Mouse (Mus musculus) stomach, embryonic 15.5 days (tissue): ENCODE measurements at regions not wholly inside any gene's neighbourhood (a gene's known extent, or its start where the extent isn't known, plus 50 kb on each side); places are given as distances from the start of the nearest gene placed in this dataset.
"Not testable (repeated sequence)": the region's sequence is repeated elsewhere in the genome, so short reads cannot be mapped to it uniquely, and the experiment has no call there.

Experiments used
- ATAC-seq: fragments of 200-750 bp; cut with Nextera tagmentation; 2 replicates; pipeline ENCODE4 v1.8.0; 2017; ENCODE audit warnings: low read depth, moderate number of reproducible peaks, moderate TSS enrichment; ENCODE audit not compliant: insufficient read depth, low FRiP score
- H3K27ac ChIP-seq: fragments of 300-500 bp; sonication (generic); 2 replicates; pipeline ENCODE4 v1.5.1; 2015; ENCODE audit warnings: mild to moderate bottlenecking, inconsistent platforms
- H3K27me3 ChIP-seq: fragments of 300-500 bp; sonication (generic); replicated peaks from 2 replicates; pipeline ENCODE4 v1.6.1; 2015; ENCODE audit warnings: inconsistent platforms
- H3K36me3 ChIP-seq: fragments of 300-500 bp; sonication (generic); 2 replicates; pipeline ENCODE4 v1.6.1; 2015; ENCODE audit warnings: inconsistent platforms
- H3K4me1 ChIP-seq: fragments of 300-500 bp; sonication (generic); 2 replicates; pipeline ENCODE4 v1.6.1; 2015; ENCODE audit warnings: inconsistent platforms
- H3K4me2 ChIP-seq: fragments of 300-500 bp; sonication (generic); 2 replicates; pipeline ENCODE4 v1.6.1; 2015; ENCODE audit warnings: mild to moderate bottlenecking, inconsistent platforms
- H3K4me3 ChIP-seq: fragments of 300-500 bp; sonication (generic); replicated peaks from 2 replicates; pipeline ENCODE4 v1.5.1; 2015; ENCODE audit warnings: inconsistent platforms
- H3K9ac ChIP-seq: fragments of 300-500 bp; sonication (generic); 2 replicates; pipeline ENCODE4 v1.6.1; 2015; ENCODE audit warnings: inconsistent platforms
- H3K9me3 ChIP-seq: fragments of 300-500 bp; sonication (generic); 2 replicates; pipeline ENCODE4 v1.6.1; 2016; ENCODE audit warnings: inconsistent platforms
- WGBS: fragments of 180-500 bp; shearing (Covaris S2); methylation state at CpG from one replicate; pipeline ENCODE4 v1.1.7; 2015; 5-methylcytosine and 5-hydroxymethylcytosine counted together

DNA sequence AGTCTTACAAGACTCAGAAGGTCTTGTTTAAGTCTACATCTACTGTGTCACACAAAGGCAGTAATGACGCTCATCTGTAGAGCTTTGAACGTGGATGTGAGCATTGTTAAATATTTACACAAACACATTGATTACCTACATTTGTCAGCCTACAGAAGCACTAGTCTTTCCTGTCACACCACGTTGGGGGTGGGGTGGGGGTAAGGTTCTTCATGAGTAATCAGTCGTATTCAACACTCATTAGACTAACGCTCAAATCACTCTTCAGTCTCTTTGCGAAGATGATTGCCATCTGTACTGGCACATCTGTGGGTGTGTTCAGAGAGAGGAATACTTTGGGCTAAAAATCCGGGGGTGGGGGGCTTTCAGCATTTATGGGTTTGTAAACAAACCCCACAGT lies 240.7 kb downstream of the Lpin1 start:
- Histone ChIP-seq H3K36me3 (no peaks in the 10 kb centered on the region), H3K4me3 (no peak overlapping the region), H3K9ac (no peak overlapping the region), H3K27me3 (no peaks in the 10 kb centered on the region), H3K4me2 (no peak overlapping the region), H3K27ac (no peak overlapping the region), H3K4me1 (no peaks in the 10 kb centered on the region), H3K9me3 (no peaks in the 10 kb centered on the region)
- WGBS: 57% methylated on average over 7 of the region's 7 CpGs
- ATAC-seq: no peak

DNA sequence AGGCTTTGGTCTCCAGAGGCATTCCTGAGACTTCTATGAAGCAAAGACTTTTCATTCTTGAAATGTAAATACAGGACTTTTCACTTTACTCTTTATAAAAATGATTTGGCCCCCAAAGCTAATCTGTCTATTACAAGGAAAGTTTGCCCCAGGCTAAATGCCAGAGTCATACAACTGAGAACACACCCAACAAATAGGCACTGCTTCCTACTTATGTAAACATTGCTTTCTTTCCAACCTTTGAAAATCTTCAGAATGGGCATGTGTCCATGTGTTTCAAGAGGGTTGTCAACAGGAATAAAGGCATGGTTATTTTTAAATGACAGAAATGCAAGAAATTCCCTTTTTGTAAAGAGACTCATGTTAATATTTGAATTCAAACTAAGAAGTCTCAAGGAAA lies 248.4 kb downstream of the Lpin1 start:
- ATAC-seq: no peak
- no peak overlapping the region for H3K4me2 ChIP-seq
- H3K4me1 ChIP-seq: no peaks in the 10 kb centered on the region
- no peaks in the 10 kb centered on the region for H3K9me3 ChIP-seq
- no peaks in the 10 kb centered on the region for H3K27me3 ChIP-seq
- no peaks in the 10 kb centered on the region for H3K36me3 ChIP-seq
- H3K4me3 ChIP-seq: no peak overlapping the region
- no peak overlapping the region for H3K9ac ChIP-seq
- no peak overlapping the region for H3K27ac ChIP-seq

DNA sequence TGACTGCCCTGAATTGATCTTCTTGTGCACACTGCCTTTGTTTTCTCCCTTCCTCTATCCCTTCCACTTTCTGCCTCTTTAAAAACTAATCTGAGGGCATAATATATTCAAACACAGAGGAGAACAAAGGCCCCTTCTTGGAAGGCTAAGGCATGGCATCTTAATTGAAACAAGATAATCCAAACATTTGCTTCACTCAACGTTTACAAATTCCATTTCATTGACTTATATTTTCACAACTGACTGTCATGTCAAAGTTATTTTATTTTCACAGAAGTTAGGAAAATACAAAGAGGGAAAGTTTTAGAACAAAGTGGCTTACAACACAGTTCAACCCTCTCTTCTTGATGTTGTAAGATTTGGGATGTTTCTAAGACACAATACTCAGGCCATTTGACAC lies 251.9 kb downstream of the Lpin1 start:
- Histone ChIP-seq H3K36me3 (no peaks in the 10 kb centered on the region), H3K27me3 (no peaks in the 10 kb centered on the region), H3K4me2 (no peak overlapping the region), H3K9ac (no peak overlapping the region), H3K4me1 (no peaks in the 10 kb centered on the region), H3K9me3 (no peaks in the 10 kb centered on the region), H3K27ac (no peak overlapping the region), H3K4me3 (no peak overlapping the region)
- no peak for ATAC-seq
- 15% methylated on average over 1 of the region's 1 CpGs for WGBS

DNA sequence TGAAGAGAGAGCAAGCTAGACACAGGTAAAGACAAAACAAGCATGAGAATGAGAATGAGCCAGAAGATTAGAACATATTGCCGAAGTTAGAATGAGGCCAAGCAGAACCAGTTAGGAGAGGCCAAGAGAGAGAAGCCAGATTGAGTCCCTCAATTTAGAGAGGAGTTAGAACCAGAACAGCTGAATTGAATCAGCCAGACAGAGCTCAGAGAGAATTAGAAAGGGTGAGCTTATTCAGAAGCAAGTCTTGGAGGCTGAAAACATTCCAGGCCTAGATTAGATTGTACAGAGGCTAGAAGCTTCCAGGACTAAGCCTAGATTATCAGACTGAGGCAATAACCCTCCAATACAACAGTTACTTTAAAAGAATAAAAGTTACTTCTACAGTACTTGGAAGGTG lies 256.1 kb downstream of the Lpin1 start:
- no peak overlapping the region for H3K27ac ChIP-seq
- no peak overlapping the region for H3K9ac ChIP-seq
- H3K9me3 ChIP-seq: no peaks in the 10 kb centered on the region
- no peak overlapping the region for H3K4me2 ChIP-seq
- no peaks in the 10 kb centered on the region for H3K36me3 ChIP-seq
- no peak for ATAC-seq
- no peaks in the 10 kb centered on the region for H3K4me1 ChIP-seq
- WGBS: 70% methylated on average over 1 of the region's 1 CpGs
- H3K27me3 ChIP-seq: no peaks in the 10 kb centered on the region
- no peak overlapping the region for H3K4me3 ChIP-seq

DNA sequence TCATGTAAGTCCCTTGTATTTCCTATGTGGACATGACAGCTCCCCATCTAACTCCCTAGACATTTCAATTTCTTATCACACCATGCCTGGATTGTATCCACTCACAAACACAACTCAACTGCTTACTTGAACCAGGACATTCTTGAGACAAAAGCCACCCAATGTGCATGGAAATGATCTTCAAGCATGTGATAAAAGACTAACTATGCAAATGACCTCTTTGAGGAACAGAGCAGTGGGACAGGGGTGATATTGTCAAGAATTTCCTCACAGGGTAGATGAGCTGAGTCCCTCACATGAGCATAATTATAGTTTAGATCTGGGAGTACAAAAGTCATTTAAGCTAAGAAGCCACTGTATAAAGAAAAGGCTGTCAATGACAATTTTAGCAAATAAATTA lies 259.0 kb downstream of the Lpin1 start:
- H3K4me1 ChIP-seq: no peaks in the 10 kb centered on the region
- no peaks in the 10 kb centered on the region for H3K36me3 ChIP-seq
- no peaks in the 10 kb centered on the region for H3K9me3 ChIP-seq
- no peak overlapping the region for H3K4me2 ChIP-seq
- H3K27me3 ChIP-seq: no peaks in the 10 kb centered on the region
- H3K27ac ChIP-seq: no peak overlapping the region
- H3K4me3 ChIP-seq: no peak overlapping the region
- no peak for ATAC-seq
- no peak overlapping the region for H3K9ac ChIP-seq

DNA sequence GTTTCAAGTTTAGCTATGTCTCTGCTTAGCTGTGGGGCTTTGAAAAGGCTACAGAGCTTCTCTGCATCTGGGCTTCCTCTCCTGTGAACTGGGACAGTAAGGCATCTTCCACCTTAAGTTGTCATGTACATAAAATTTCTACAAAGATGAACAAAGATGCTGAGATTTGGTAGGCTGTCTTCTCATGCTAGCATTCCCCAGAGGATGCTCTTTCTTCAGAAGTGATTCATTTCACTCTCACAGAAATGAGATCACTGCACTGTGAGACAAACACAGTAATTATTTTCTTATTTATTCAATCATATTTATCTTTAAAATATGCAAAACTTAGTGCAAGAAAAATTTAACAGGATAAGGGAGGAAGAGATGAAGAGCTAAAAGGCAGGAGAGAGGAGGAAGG lies 261.5 kb downstream of the Lpin1 start:
- H3K4me1 ChIP-seq: no peaks in the 10 kb centered on the region
- H3K9ac ChIP-seq: no peak overlapping the region
- no peak for ATAC-seq
- no peaks in the 10 kb centered on the region for H3K27me3 ChIP-seq
- H3K4me2 ChIP-seq: no peak overlapping the region
- H3K27ac ChIP-seq: no peak overlapping the region
- H3K4me3 ChIP-seq: no peak overlapping the region
- H3K36me3 ChIP-seq: no peaks in the 10 kb centered on the region
- H3K9me3 ChIP-seq: no peaks in the 10 kb centered on the region

DNA sequence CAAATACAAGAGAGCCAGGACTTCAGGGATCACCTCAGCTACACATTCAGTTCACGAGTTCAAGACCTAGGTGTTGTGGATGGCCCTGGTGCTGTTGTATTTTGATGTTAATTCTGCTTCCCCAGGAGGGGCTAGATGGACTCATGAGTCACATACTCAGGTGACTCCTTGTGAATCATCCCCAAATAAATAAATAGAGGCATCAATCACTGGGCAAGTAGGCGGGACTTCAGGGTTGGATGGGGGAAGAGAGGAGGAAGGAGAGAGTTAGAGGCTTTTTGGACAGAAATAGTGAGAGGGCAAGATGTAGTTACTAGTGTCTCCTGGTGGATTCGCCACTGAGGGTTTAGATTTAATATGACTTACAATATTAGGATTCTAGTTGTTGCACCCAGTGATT lies 266.7 kb downstream of the Lpin1 start:
- H3K4me1 ChIP-seq: no peaks in the 10 kb centered on the region
- H3K9ac ChIP-seq: no peak overlapping the region
- 78% methylated on average over 3 of the region's 3 CpGs for WGBS
- no peak overlapping the region for H3K4me2 ChIP-seq
- ATAC-seq: no peak
- no peaks in the 10 kb centered on the region for H3K36me3 ChIP-seq
- H3K4me3 ChIP-seq: no peak overlapping the region
- no peaks in the 10 kb centered on the region for H3K27me3 ChIP-seq
- H3K27ac ChIP-seq: no peak overlapping the region
- H3K9me3 ChIP-seq: no peaks in the 10 kb centered on the region

DNA sequence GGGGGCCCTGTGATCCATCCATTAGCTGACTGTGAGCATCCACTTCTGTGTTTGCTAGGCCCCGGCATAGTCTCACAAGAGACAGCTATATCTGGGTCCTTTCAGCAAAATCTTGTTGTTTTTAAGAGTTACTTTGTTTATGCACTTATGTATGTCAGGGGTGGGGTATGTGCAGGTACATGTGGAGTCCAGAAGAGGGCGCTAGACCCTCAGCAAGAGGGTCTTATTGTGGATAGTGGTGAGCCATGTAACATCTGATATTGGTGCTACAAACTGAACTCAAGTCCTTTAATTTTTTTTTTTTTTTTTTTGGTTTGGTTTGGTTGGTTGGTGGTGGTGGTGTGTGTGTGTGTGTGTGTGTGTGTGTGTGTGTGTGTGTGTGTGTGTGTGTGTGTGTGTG lies 268.7 kb downstream of the Lpin1 start:
- not testable (repeated sequence) for H3K27ac ChIP-seq, H3K9ac ChIP-seq, ATAC-seq, H3K36me3 ChIP-seq, H3K27me3 ChIP-seq, H3K4me1 ChIP-seq, H3K4me2 ChIP-seq, H3K4me3 ChIP-seq, H3K9me3 ChIP-seq
- 48% methylated on average over 2 of the region's 2 CpGs for WGBS

DNA sequence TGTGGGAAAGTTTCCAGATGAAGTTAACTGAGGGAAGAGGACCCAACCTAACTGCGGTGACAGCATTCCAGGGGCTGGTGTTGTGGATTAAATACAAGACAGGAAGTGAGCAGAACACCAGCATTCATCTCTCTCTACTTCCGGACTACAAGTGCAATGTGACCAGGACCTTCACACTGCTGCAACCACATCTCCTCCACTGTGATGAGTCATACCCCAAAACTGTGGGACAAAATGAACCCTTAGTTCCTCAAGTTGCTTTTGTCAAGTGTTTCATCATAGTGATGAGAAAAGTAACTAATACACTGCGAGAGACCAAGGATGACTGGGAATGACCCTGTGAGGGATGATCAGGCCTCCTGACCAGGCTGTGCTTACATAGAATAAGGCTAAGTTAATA lies 279.3 kb downstream of the Lpin1 start:
- WGBS: 81% methylated on average over 3 of the region's 3 CpGs

DNA sequence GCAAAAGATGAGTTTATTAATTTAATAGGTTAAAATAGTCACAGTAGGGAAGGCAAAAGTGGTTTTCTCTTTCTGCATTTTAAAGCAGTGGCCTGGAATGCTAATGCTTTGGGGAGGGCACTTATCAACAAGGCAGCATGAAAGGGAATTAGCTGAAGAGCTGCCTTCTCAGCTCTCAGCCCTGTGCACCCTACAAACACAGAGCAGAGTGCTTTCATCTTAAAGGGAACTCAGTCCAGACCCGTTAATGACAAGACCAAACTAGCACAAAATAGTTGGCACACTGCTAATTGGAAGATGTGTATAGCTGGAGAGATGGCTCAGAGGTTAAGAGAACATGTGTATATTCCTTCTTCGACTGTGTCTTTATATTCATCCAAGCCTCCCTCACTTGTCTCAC lies 281.6 kb downstream of the Lpin1 start:
- H3K27ac ChIP-seq: no peak overlapping the region
- no peak for ATAC-seq
- 51% methylated on average over 2 of the region's 2 CpGs for WGBS
- H3K4me2 ChIP-seq: no peak overlapping the region
- H3K9me3 ChIP-seq: no peaks in the 10 kb centered on the region
- H3K36me3 ChIP-seq: no peaks in the 10 kb centered on the region
- no peaks in the 10 kb centered on the region for H3K27me3 ChIP-seq
- H3K4me1 ChIP-seq: no peaks in the 10 kb centered on the region
- H3K9ac ChIP-seq: no peak overlapping the region
- H3K4me3 ChIP-seq: no peak overlapping the region

More for the DNA sequence above, 279.3 kb downstream of the Lpin1 start:
- ATAC-seq: no peak
- Histone ChIP-seq H3K4me2 (no peak overlapping the region), H3K27me3 (no peaks in the 10 kb centered on the region), H3K4me1 (no peaks in the 10 kb centered on the region), H3K9ac (no peak overlapping the region), H3K36me3 (no peaks in the 10 kb centered on the region), H3K4me3 (no peak overlapping the region), H3K9me3 (no peaks in the 10 kb centered on the region), H3K27ac (no peak overlapping the region)

DNA sequence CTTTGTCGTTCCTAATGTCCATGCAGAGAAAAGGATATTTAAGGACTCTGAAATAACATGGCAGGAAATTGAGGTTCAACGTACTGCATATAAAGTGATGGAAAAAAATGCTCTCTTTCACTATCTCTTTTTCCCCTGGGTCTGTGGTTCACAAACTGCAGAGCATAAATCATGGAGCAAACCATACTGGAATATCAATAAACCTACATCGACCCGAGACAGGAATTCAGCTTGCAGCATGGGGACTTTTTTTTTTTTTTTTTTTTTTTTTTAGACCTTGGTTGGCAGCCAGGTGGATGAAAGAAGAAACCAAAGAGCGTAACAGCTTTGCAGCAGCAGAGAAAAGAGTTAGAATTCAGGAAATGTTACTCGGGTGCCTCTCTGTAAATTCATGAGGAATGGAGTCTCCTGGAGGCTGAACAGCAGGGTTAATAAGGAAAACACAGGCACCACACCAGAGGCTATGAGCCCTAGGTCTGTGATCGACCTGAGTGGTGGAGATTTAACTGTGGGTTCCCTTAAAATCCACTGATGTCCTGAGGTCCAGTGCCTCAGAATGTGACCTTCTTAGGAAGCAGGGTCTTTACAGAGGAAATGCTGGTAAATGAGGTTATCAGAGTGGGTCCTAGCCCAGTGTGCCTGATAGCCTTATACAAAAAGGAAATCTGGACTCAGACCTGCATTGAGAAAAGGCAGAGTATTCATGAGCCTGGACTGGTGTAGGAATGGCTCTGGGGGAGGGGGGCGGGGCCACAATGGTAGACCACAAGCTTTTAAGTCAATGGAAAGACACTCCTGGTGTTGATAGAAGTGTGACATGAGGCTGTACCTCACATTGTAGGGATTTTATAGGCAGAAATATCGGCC lies 290.0 kb downstream of the Lpin1 start:
- ATAC-seq: no peak
- WGBS: 59% methylated on average over 9 of the region's 9 CpGs
- Histone ChIP-seq H3K4me2 (no peak overlapping the region), H3K4me1 (no peaks in the 10 kb centered on the region), H3K36me3 (no peaks in the 10 kb centered on the region), H3K9me3 (no peaks in the 10 kb centered on the region), H3K27me3 (no peaks in the 10 kb centered on the region), H3K4me3 (no peak overlapping the region), H3K9ac (no peak overlapping the region), H3K27ac (no peak overlapping the region)

DNA sequence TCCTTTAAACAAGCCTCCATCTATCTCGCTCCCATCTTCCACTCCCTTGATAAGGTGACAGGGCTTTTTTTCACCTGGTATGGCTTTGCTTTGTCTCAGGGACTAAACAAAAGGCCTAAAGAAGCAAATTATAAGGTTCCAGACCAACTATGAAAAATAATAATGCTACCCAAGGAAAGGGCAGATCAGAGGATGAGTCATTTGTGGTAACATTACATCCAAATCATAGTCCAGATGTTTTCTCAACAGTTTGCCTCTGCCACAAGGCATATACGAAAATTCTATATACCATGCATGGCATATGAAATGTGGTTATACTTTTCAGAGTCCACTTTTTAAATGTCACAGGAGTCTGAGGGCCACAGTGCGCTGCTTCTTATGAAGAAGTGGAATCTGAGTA lies 302.7 kb downstream of the Lpin1 start:
- 78% methylated on average over 3 of the region's 3 CpGs for WGBS
- H3K9me3 ChIP-seq: no peaks in the 10 kb centered on the region
- no peak overlapping the region for H3K4me2 ChIP-seq
- H3K4me1 ChIP-seq: no peaks in the 10 kb centered on the region
- no peaks in the 10 kb centered on the region for H3K27me3 ChIP-seq
- no peak for ATAC-seq
- H3K9ac ChIP-seq: no peak overlapping the region
- H3K36me3 ChIP-seq: no peaks in the 10 kb centered on the region
- no peak overlapping the region for H3K27ac ChIP-seq
- H3K4me3 ChIP-seq: no peak overlapping the region
